Mouse (Mus musculus): ENCODE measurements around the gene Cenpa. TPM values are rescaled to one million over a fixed set of nuclear protein-coding genes. Genes with fewer than 3 reads are reported as not detected.

Cenpa gene
- 329 and 365 TPM in 2 replicates for polyA plus RNA-seq (2015; fragmentation: Nextera tagmentation; extraction: Ambion mirVana)

GRCm38 (mm10) chr5:30666391-30667195, at the start of gene Cenpa:
Gene Cenpa, plus strand, starts transcription at chr5:30666777.

GRCm38 (mm10) chr5:30647815-30648560, 18.6 kb upstream of the Cenpa start, which contains the start of gene Slc35f6:
Gene Slc35f6, plus strand, starts transcription at chr5:30647933.

GRCm38 (mm10) chr5:30711147-30712001, 44.8 kb downstream of the Cenpa start, which contains the start of gene Dpysl5:
Gene Dpysl5, plus strand, starts transcription at chr5:30711564.

Other genes with a start within 250 kb of the Cenpa start
- 0.02 TPM in 1 of 2 replicates, not detected in the other for gene Otof, start 204.8 kb upstream of the Cenpa start, polyA plus RNA-seq (2015; fragmentation: Nextera tagmentation; extraction: Ambion mirVana)
- gene 1700001C02Rik, start 200.7 kb upstream of the Cenpa start, polyA plus RNA-seq (2015; fragmentation: Nextera tagmentation; extraction: Ambion mirVana) = not detected in 2 replicates
- gene Cib4, start 120.9 kb upstream of the Cenpa start, polyA plus RNA-seq (2015; fragmentation: Nextera tagmentation; extraction: Ambion mirVana) = not detected in 2 replicates
- 1.5 and 2.7 TPM in 2 replicates for gene Kcnk3, start 78.6 kb upstream of the Cenpa start, polyA plus RNA-seq (2015; fragmentation: Nextera tagmentation; extraction: Ambion mirVana)
- 8.8 and 15.2 TPM in 2 replicates for gene Slc35f6, start 18.8 kb upstream of the Cenpa start, polyA plus RNA-seq (2015; fragmentation: Nextera tagmentation; extraction: Ambion mirVana)
- 0.36 and 0.65 TPM in 2 replicates for gene Dpysl5, start 44.8 kb downstream of the Cenpa start, polyA plus RNA-seq (2015; fragmentation: Nextera tagmentation; extraction: Ambion mirVana)
- 3.3 and 4.7 TPM in 2 replicates for gene Mapre3, start 147.9 kb downstream of the Cenpa start, polyA plus RNA-seq (2015; fragmentation: Nextera tagmentation; extraction: Ambion mirVana)
- gene Tmem214, start 201.2 kb downstream of the Cenpa start, polyA plus RNA-seq (2015; fragmentation: Nextera tagmentation; extraction: Ambion mirVana) = 23.9 and 27.9 TPM in 2 replicates
- 4.5 and 6.0 TPM in 2 replicates for gene Agbl5, start 221.9 kb downstream of the Cenpa start, polyA plus RNA-seq (2015; fragmentation: Nextera tagmentation; extraction: Ambion mirVana)
- 368 TPM in 2 replicates for gene Ost4, start 241.0 kb downstream of the Cenpa start, polyA plus RNA-seq (2015; fragmentation: Nextera tagmentation; extraction: Ambion mirVana)
- 90.2 and 121 TPM in 2 replicates for gene Emilin1, start 246.6 kb downstream of the Cenpa start, polyA plus RNA-seq (2015; fragmentation: Nextera tagmentation; extraction: Ambion mirVana)